Mouse (Mus musculus): ENCODE results near the gene Arl16. TPM values are rescaled to one million over a fixed set of nuclear protein-coding genes. Genes with fewer than 3 reads are reported as not detected.

Arl16 gene
- polyA plus RNA-seq (2012; rRNA removed; ENCODE audit: low replicate concordance): 12.1 and 13.4 TPM in 2 replicates

GRCm38 (mm10) chr11:120467051-120467735 is at the start of gene Arl16:
Arl16 (minus strand) TSS chr11:120467607.

GRCm38 (mm10) chr11:120491317-120492023 is 24.1 kb upstream of the Arl16 start, which contains the start of gene Slc25a10:
Slc25a10 (plus strand) TSS chr11:120491840.

DNA sequence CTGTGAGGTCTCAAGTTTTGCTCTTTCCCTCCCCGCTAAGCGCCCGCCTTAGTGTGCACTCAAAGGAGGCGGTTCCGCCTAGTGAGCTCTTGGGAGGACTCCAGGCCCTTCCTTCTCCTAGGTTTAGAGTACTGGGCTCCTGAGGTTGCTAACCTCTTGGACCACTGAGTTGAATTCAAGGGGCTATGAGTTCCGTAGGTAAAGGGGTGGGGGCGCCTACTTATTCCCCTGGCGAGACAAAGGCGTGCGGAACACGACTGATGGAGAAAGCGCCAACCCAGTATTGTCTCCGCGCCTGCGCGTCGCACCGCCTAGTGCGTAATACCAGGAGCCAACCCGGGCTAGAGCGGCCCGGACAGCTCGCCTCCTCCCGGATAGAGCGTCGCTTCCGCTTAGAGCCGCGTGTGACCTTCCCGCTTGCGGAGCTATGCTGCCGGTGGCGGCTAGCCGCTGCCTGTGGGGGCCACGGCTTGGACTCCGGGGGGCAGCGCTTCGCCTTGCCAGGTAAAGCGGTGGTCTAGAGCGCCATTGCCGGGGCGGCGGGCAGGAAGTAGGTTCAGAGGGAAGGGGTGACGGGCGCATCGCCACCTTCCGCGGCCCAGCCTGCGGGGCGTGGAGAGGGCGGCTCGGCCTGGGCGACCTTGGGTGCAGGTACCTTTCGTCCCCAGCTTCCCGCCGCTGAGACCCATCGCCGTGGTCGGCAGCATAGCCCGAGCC is 17.0 kb upstream of the Arl16 start, which contains the start of gene Mrpl12:
Gene Mrpl12, plus strand, starts transcription at position 349 of the 717 bp plus-strand sequence.

GRCm38 (mm10) chr11:120457772-120458751 is 9.3 kb downstream of the Arl16 start, which contains the start of the genes Oxld1 and Ccdc137:
Oxld1 (minus strand) TSS chr11:120458068.
Ccdc137 (plus strand) TSS chr11:120458115.

GRCm38 (mm10) chr11:120453306-120453705 is 14.1 kb downstream of the Arl16 start, which contains the start of gene Pde6g:
Pde6g (minus strand) TSS chr11:120453500.

GRCm38 (mm10) chr11:120442344-120442743 is 25.1 kb downstream of the Arl16 start, which contains the start of gene Tspan10:
Tspan10 (plus strand) TSS chr11:120442644.

GRCm38 (mm10) chr11:120437152-120437856 is 30.1 kb downstream of the Arl16 start, which contains the start of gene Nploc4:
Nploc4 (minus strand) TSS chr11:120437708.

Other genes starting within 250 kb of the Arl16 start
- 11.2 and 12.3 TPM in 2 replicates for gene Bahcc1, start 234.7 kb downstream of the Arl16 start, polyA plus RNA-seq (2012; rRNA removed; ENCODE audit: low replicate concordance)
- 797 and 1,378 TPM in 2 replicates for gene Actg1, start 119.1 kb downstream of the Arl16 start, polyA plus RNA-seq (2012; rRNA removed; ENCODE audit: low replicate concordance)
- gene Fscn2, start 106.1 kb downstream of the Arl16 start, polyA plus RNA-seq (2012; rRNA removed; ENCODE audit: low replicate concordance): 0.12 TPM in 1 of 2 replicates, not detected in the other
- 49.3 and 67.2 TPM in 2 replicates for gene Faap100, start 88.8 kb downstream of the Arl16 start, polyA plus RNA-seq (2012; rRNA removed; ENCODE audit: low replicate concordance)
- gene Nploc4, start 29.9 kb downstream of the Arl16 start, polyA plus RNA-seq (2012; rRNA removed; ENCODE audit: low replicate concordance): 48.8 and 65.0 TPM in 2 replicates
- gene Tspan10, start 25.0 kb downstream of the Arl16 start, polyA plus RNA-seq (2012; rRNA removed; ENCODE audit: low replicate concordance): 0.11 and 0.41 TPM in 2 replicates
- 0.27 and 0.28 TPM in 2 replicates for gene Pde6g, start 14.1 kb downstream of the Arl16 start, polyA plus RNA-seq (2012; rRNA removed; ENCODE audit: low replicate concordance)
- 24.0 and 38.7 TPM in 2 replicates for gene Oxld1, start 9.5 kb downstream of the Arl16 start, polyA plus RNA-seq (2012; rRNA removed; ENCODE audit: low replicate concordance)
- gene Ccdc137, start 9.5 kb downstream of the Arl16 start, polyA plus RNA-seq (2012; rRNA removed; ENCODE audit: low replicate concordance): 4.9 and 6.0 TPM in 2 replicates
- 161 and 284 TPM in 2 replicates for gene Mrpl12, start 17.0 kb upstream of the Arl16 start, polyA plus RNA-seq (2012; rRNA removed; ENCODE audit: low replicate concordance)
- 495 and 586 TPM in 2 replicates for gene Slc25a10, start 24.2 kb upstream of the Arl16 start, polyA plus RNA-seq (2012; rRNA removed; ENCODE audit: low replicate concordance)
- 1.7 and 2.5 TPM in 2 replicates for gene Gcgr, start 63.1 kb upstream of the Arl16 start, polyA plus RNA-seq (2012; rRNA removed; ENCODE audit: low replicate concordance)
- gene Mcrip1, start 82.1 kb upstream of the Arl16 start, polyA plus RNA-seq (2012; rRNA removed; ENCODE audit: low replicate concordance): 28.4 and 38.6 TPM in 2 replicates
- gene Ppp1r27, start 83.5 kb upstream of the Arl16 start, polyA plus RNA-seq (2012; rRNA removed; ENCODE audit: low replicate concordance): not detected in 2 replicates
- 428 and 758 TPM in 2 replicates for gene P4hb, start 105.6 kb upstream of the Arl16 start, polyA plus RNA-seq (2012; rRNA removed; ENCODE audit: low replicate concordance)
- 773 and 1,267 TPM in 2 replicates for gene Arhgdia, start 114.0 kb upstream of the Arl16 start, polyA plus RNA-seq (2012; rRNA removed; ENCODE audit: low replicate concordance)
- gene Alyref, start 130.8 kb upstream of the Arl16 start, polyA plus RNA-seq (2012; rRNA removed; ENCODE audit: low replicate concordance): 10.3 and 18.4 TPM in 2 replicates
- gene Anapc11, start 130.8 kb upstream of the Arl16 start, polyA plus RNA-seq (2012; rRNA removed; ENCODE audit: low replicate concordance): 97.9 and 105 TPM in 2 replicates
- gene Npb, start 140.9 kb upstream of the Arl16 start, polyA plus RNA-seq (2012; rRNA removed; ENCODE audit: low replicate concordance): 2.4 and 8.9 TPM in 2 replicates
- 661 and 912 TPM in 2 replicates for gene Pcyt2, start 150.3 kb upstream of the Arl16 start, polyA plus RNA-seq (2012; rRNA removed; ENCODE audit: low replicate concordance)
- 89.3 and 105 TPM in 2 replicates for gene Sirt7, start 157.6 kb upstream of the Arl16 start, polyA plus RNA-seq (2012; rRNA removed; ENCODE audit: low replicate concordance)
- gene Mafg, start 166.0 kb upstream of the Arl16 start, polyA plus RNA-seq (2012; rRNA removed; ENCODE audit: low replicate concordance): 29.6 and 39.6 TPM in 2 replicates
- 7.4 and 36.8 TPM in 2 replicates for gene Pycr1, start 176.2 kb upstream of the Arl16 start, polyA plus RNA-seq (2012; rRNA removed; ENCODE audit: low replicate concordance)
- gene Myadml2, start 180.6 kb upstream of the Arl16 start, polyA plus RNA-seq (2012; rRNA removed; ENCODE audit: low replicate concordance): 0.45 and 0.62 TPM in 2 replicates
- gene Notum, start 193.6 kb upstream of the Arl16 start, polyA plus RNA-seq (2012; rRNA removed; ENCODE audit: low replicate concordance): 0.69 and 4.7 TPM in 2 replicates
- gene Aspscr1, start 205.4 kb upstream of the Arl16 start, polyA plus RNA-seq (2012; rRNA removed; ENCODE audit: low replicate concordance): 164 and 233 TPM in 2 replicates
- gene Cenpx, start 246.1 kb upstream of the Arl16 start, polyA plus RNA-seq (2012; rRNA removed; ENCODE audit: low replicate concordance): 68.1 and 86.7 TPM in 2 replicates
- gene Lrrc45, start 246.3 kb upstream of the Arl16 start, polyA plus RNA-seq (2012; rRNA removed; ENCODE audit: low replicate concordance): 19.5 and 23.4 TPM in 2 replicates